Mouse (Mus musculus): Measurements from ENCODE around the gene U2af2. TPM values are rescaled to one million over a fixed set of nuclear protein-coding genes. Genes with fewer than 3 reads are reported as not detected.
A peak's percentile ranks its signal among the peaks of the same experiment; 100 is the strongest.
"Not testable (repeated sequence)": the region's sequence is repeated elsewhere in the genome, so short reads cannot be mapped to it uniquely, and the experiment has no call there.

U2af2 gene
- polyA plus RNA-seq, 1 experiment from 2014 or later: 114 TPM

DNA sequence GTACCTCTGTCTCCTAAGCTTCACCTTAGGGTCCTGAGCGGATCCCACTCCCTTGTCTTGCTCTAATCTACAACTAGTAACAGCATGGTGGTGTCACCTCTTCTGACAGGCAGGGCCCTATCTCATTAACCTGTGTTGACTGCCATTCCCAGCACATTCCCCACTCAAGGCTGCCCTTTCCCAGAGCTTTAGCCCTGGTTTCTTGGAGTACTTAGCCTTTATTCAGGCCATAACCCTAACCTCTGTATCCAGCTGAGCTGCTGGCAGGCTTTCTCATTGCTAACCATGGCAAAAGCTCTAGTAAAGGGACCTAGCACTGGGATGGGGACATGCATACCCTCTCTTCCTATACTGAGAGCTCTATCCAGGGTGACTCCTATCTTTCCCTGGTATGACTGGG, 3.3 kb upstream of the U2af2 start:
- H3K27ac ChIP-seq: 0 out of 2 replicates have a peak overlapping the region, but pooled peaks have one; percentile 99
- H3K9ac ChIP-seq: 0 out of 2 replicates have a peak overlapping the region, but pooled peaks have one; percentile 20
- no peak overlapping the region for H3K4me3 ChIP-seq
- peaks cover 61% of the 10 kb centered on the region for H3K4me1 ChIP-seq (replicated peaks)
- H3K27me3 ChIP-seq: peaks cover 54% of the 10 kb centered on the region
- 85% methylated on average over 1 of the region's 1 CpGs for WGBS
- no peaks in the 10 kb centered on the region for H3K9me3 ChIP-seq
- no peak for ATAC-seq (ENCODE audit: low FRiP score)
- H3K36me3 ChIP-seq: no peaks in the 10 kb centered on the region
- peak overlapping the region; percentile 70; the same call in 1 of the 2 replicates for H3K4me2 ChIP-seq

DNA sequence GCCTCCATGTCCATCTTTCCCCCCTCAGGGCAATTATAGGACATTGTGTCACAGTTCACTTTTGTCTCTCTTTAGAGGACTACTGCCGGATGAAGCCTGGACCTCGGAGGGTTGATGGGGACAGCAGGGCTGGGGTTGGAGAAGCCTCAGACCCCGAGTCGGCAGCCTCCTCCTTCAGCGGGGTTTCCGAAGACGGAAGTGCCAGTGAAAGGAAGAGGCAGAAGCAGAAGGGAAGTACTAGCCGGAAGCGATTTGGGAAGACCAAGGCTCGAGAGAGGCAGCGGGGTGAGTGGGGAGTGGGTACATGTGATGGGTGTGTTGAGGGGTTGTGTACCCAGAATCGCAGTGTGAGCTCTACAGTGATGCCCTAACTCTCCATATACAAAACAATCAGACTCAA, 2.5 kb upstream of the U2af2 start:
- Histone ChIP-seq H3K36me3 (no peaks in the 10 kb centered on the region), H3K4me3 (no peak overlapping the region), H3K4me1 (replicated peaks) (peaks cover 61% of the 10 kb centered on the region), H3K4me2 (no peak overlapping the region; the same call in 1 of the 2 replicates), H3K9ac (peak overlapping the region; percentile 89; the same call in 1 of the 2 replicates), H3K9me3 (no peaks in the 10 kb centered on the region), H3K27me3 (peaks cover 46% of the 10 kb centered on the region), H3K27ac (peak overlapping the region; percentile 99)
- WGBS: 93% methylated on average over 12 of the region's 12 CpGs
- no peak for ATAC-seq (ENCODE audit: low FRiP score)

DNA sequence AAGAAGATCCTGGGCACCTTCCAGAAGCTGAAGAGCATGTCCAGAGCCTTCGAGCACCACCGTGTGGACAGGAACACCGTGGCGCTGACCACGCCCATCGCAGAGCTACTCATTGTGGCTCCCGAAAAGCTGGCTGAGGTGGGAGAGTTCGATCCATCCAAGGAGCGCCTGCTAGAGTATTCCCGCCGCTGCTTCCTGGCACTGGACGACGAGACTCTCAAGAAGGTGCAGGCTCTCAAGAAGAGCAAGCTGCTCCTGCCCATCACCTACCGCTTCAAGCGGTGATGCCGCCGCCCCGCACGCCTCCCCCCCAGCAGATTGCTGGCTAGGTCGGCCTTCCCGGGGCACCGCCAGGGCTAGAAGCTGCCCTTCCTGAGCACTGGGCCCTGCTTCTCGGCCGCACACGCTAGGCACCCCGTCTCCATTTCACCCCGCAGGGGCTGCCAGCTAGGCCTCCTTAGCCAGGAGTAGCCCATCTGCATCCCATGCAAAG, 1.7 kb upstream of the U2af2 start:
- peak; percentile 1; the same call in 1 of the 2 replicates for ATAC-seq (ENCODE audit: low FRiP score)
- Histone ChIP-seq H3K27me3 (peaks cover 38% of the 10 kb centered on the region), H3K9me3 (no peaks in the 10 kb centered on the region), H3K4me2 (peak overlapping the region; percentile 84), H3K9ac (peak overlapping the region; percentile 89), H3K4me3 (peak overlapping the region; percentile 75), H3K4me1 (replicated peaks) (peaks cover 62% of the 10 kb centered on the region), H3K27ac (peak overlapping the region; percentile 99), H3K36me3 (no peaks in the 10 kb centered on the region)
- 3% methylated on average over 27 of the region's 27 CpGs for WGBS

DNA sequence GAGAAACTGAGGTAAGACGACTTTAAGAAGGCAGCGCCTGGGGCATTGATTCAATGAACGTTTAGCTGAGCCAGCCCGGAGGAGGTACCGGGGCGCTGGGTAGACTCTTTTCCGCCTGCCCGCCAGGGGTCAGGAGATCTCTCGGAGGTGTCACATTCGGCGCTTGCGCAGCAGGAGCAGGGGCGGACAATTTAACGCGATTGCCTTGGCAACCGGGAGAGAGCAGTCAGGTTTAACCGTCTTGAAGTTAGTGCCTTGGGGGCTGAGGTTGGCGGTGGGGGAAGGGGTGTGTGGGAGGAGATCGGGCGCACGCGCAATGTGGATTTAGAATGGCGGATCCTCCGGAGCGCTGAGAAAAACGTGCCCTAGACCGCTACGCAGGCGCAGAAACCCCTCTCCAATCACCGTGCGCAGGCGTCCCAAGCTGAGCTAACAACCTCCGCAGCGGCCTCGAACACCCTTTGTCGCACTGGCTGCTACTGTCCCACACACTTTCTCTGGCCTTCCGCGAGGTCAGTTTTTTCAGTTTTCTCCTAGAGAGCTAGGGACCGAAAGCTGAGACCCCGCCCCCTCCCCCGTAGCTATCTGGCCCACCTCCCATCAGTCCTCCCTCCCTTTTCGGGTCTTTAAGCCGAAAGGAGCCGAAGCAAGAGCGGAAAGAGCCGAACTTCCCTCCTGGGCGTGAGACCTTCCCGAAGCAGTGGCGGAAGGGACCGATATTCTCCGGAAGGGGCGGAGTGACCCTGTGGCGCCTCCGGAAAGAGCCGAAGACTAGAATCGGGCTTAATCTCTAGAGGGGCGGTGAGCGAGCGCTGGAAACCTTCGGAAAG, 784 bp upstream of the U2af2 start:
- Histone ChIP-seq H3K36me3 (peaks cover 2% of the 10 kb centered on the region), H3K9me3 (no peaks in the 10 kb centered on the region), H3K9ac (peak overlapping the region; percentile 89), H3K4me1 (replicated peaks) (peaks cover 64% of the 10 kb centered on the region), H3K4me3 (peak overlapping the region; percentile 75), H3K27me3 (peaks cover 29% of the 10 kb centered on the region), H3K27ac (peak overlapping the region; percentile 99), H3K4me2 (peak overlapping the region; percentile 84)
- whole genome bisulfite sequencing: under 1% methylated on average over 60 of the region's 60 CpGs
- ATAC-seq (ENCODE audit: low FRiP score): peak; percentile 92

DNA sequence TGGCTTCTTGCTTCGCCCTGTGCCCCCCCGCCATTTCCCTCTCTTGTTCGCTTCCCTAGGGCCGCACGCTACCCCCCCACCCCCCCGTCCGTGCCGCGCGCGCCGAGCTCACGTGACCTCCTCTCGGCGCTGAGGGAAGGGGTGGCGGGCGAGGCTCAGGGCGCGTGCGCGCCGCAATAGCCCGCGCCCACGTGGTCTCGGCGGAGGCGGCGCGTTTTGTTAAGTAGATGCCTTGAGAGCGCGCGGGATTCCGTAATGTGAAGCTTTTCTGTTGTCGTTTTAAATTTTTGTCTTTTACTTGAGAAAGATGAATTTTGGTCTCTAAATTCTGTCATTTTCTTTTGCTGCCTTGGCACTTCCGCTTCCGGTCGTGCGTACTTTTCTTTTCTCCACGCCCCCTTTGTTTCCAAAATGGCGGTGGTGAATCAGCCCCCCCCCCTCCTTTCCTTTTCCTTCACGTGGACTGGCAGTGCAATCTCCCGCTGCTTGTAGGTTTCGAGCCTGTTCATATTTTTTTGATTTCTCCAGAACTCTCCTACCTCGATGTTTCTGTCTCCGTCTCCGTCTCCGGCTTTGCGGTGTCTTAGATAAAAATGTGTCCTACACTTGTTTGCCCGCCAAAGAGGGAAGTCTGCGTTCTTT, 538 bp downstream of the U2af2 start:
- H3K4me3 ChIP-seq: peak overlapping the region; percentile 75
- H3K27ac ChIP-seq: peak overlapping the region; percentile 99
- no peaks in the 10 kb centered on the region for H3K9me3 ChIP-seq
- under 1% methylated on average over 47 of the region's 51 CpGs for WGBS
- peak overlapping the region; percentile 89 for H3K9ac ChIP-seq
- peak overlapping the region; percentile 84 for H3K4me2 ChIP-seq
- ATAC-seq (ENCODE audit: low FRiP score): peak; percentile 28
- H3K36me3 ChIP-seq: peaks cover 15% of the 10 kb centered on the region
- peaks cover 65% of the 10 kb centered on the region for H3K4me1 ChIP-seq (replicated peaks)
- peaks cover 16% of the 10 kb centered on the region for H3K27me3 ChIP-seq

DNA sequence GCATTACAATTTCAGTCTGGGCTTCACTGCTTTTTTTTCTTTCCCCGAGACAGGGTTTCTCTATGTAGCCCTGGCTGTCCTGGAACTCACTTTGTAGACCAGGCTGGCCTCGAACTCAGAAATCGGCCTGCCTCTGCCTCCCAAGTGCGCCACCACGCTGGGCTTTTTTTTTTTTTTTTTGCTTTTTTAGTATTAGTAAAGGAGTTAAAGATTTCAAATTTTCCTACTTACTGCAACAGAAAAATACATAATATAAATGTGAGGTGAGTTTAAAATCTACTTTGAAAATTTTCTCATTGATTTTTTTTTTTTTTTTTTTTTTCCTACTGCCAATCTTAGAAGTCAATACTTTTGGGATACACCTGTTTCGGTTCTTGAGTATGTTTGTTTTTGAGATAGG, 2.9 kb downstream of the U2af2 start:
- H3K27me3 ChIP-seq: no peaks in the 10 kb centered on the region
- ATAC-seq (ENCODE audit: low FRiP score): no peak
- H3K4me3 ChIP-seq: no peak overlapping the region
- no peaks in the 10 kb centered on the region for H3K9me3 ChIP-seq
- no peak overlapping the region for H3K9ac ChIP-seq
- 96% methylated on average over 6 of the region's 6 CpGs for WGBS
- peak overlapping the region; percentile 84; the same call in 1 of the 2 replicates for H3K4me2 ChIP-seq
- H3K27ac ChIP-seq: no peak overlapping the region
- peaks cover 39% of the 10 kb centered on the region for H3K36me3 ChIP-seq
- H3K4me1 ChIP-seq (replicated peaks): peaks cover 50% of the 10 kb centered on the region

DNA sequence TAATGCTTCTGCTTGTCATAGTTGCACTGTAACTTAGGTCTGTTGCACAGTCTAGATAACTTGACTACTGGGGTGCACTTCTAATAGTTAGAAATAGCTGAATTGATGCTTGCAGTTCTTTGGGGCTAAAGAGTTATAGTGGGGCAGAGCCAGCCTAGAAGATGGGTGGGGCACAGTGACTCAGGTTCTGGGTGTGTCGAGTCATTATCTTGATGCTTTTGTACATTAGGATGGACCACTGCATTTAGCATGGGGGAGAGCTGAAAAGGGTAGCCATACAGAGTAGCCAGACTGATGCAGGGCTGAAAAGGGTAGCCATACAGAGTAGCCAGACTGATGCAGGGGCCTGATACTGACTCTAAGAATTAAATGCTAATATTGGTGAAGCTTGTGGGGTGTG, 11.6 kb downstream of the U2af2 start:
- 76% methylated on average over 1 of the region's 1 CpGs for WGBS

DNA sequence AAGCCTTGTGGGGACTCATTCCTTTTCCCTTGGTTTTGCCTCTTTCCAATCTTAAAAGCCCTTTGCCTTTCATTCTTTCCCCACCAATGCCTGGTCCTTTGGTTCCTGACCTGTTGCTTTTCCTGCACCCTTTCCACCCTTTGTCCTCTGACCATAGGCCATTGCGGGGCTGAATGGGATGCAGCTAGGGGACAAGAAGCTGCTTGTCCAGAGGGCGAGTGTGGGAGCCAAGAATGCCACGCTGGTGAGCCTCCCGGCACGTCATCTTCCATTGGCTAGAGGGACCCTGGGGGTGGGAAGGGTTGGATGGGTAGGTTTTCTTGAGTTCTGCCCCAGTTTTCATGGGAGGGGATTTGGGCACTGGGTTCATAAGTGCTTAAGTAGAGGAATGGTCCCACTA, 13.0 kb downstream of the U2af2 start:
- Histone ChIP-seq H3K4me1 (replicated peaks) (no peaks in the 10 kb centered on the region), H3K36me3 (peaks cover 89% of the 10 kb centered on the region), H3K27me3 (no peaks in the 10 kb centered on the region), H3K4me3 (no peak overlapping the region), H3K9ac (no peak overlapping the region), H3K27ac (no peak overlapping the region), H3K9me3 (no peaks in the 10 kb centered on the region), H3K4me2 (no peak overlapping the region)
- 97% methylated on average over 5 of the region's 5 CpGs for WGBS
- ATAC-seq (ENCODE audit: low FRiP score): no peak

More for the DNA sequence above, 11.6 kb downstream of the U2af2 start:
- no peak overlapping the region for H3K9ac ChIP-seq
- no peak overlapping the region for H3K4me3 ChIP-seq
- H3K4me1 ChIP-seq (replicated peaks): no peaks in the 10 kb centered on the region
- no peaks in the 10 kb centered on the region for H3K9me3 ChIP-seq
- no peaks in the 10 kb centered on the region for H3K27me3 ChIP-seq
- no peak overlapping the region for H3K27ac ChIP-seq
- peaks cover 97% of the 10 kb centered on the region for H3K36me3 ChIP-seq
- ATAC-seq (ENCODE audit: low FRiP score): no peak
- H3K4me2 ChIP-seq: no peak overlapping the region

DNA sequence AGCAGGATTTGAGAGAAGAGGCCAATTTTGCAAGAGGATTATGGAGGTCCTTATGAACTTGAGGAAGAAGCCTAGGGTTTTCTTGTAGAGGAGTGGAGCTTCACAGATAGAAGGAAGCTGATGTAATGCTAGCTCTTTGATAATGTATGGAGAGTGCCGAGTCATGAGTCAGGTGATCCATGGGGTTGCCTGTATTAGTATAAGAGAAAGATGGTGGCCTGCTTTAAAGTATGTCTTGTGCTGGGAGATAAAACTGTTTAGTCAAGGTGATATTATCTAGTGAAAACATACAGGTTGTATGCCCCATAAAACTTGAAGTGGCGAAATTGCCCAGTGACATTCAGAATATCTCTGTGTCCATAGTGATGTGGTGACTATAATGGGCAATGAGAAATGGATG, 15.0 kb downstream of the U2af2 start:
- Histone ChIP-seq H3K9me3 (no peaks in the 10 kb centered on the region), H3K9ac (no peak overlapping the region), H3K4me2 (no peak overlapping the region), H3K36me3 (peaks cover 69% of the 10 kb centered on the region), H3K27me3 (no peaks in the 10 kb centered on the region), H3K4me3 (no peak overlapping the region), H3K27ac (no peak overlapping the region), H3K4me1 (replicated peaks) (peaks cover 14% of the 10 kb centered on the region)
- no peak for ATAC-seq (ENCODE audit: low FRiP score)
- WGBS: 94% methylated on average over 2 of the region's 2 CpGs

DNA sequence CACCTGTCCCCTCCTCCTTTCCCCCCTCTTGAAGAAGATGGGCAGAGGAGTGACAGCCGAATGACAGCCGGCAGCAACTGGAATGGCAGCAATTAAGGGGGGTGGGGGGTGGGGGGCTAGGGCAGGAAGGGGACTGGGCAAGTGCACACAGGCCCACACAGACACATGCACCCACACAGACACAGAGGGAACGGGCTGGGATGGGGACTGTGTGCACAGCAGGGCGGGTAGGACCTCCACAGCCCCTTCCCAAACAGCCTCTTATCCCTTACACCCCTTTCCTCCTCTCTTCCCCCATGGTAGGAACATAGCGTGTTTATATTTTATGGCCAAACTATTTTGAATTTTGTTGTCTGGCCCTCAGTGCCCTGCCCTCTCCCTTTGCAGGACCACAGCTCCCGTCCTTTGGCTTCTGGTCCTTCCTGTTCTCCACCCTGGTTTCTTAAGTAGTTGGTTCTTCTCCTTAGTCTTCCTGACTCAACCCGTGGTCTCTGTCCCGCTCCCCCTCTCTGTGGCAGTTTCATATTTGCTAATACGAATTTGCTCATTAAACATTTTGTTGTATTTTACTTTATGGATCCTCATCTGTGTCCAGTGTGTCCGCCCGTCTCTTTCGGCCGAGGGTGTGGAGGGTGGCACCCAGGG, 17.5 kb downstream of the U2af2 start:
- not testable (repeated sequence) for H3K27me3 ChIP-seq, H3K9me3 ChIP-seq
- Histone ChIP-seq H3K27ac (peak overlapping the region; percentile 93), H3K4me3 (peak overlapping the region; percentile 99), H3K4me1 (replicated peaks) (peaks cover 34% of the 10 kb centered on the region), H3K36me3 (peaks cover 50% of the 10 kb centered on the region), H3K9ac (peak overlapping the region; percentile 98), H3K4me2 (peak overlapping the region; percentile 93)
- 54% methylated on average over 11 of the region's 13 CpGs for WGBS
- peak; percentile 61 for ATAC-seq (ENCODE audit: low FRiP score)

DNA sequence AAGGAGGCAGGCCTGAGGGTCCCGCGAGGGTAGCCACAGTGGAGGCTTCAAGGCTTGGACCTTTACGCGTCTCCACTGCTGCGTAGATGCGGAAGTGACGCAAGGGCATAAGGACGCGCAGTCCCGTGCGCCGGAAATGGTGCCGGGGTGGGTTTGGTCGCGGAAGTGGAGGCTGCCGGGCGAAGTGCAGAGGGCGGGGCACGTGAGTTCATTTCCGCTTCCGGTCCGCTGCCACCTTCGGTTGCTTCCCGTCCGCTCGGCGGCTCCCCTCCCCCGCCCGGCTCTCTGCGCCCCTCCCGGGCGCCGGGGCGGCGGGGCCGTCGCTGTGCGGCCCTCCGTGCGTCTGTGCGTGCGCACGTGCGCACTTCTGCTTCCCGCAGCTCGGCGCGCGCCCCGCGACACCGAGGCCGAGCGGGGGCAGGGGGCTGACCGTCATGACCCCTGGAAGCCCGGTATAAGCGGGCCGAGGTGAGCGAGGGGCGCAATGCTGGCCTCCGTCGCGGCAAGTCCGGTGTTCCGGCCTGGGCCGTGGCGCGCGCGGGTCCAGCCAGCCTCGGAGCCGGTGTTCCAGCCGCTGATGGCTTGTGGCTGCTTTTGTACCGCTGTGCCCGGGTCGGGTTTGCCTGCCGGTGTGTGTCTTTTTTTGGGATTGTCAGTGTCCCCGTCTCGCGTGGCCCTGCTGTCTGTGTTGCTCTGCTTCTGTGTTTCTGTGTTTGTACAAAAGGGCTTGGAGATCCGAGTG, 18.2 kb downstream of the U2af2 start, which contains the start of gene Epn1:
TSS of gene Epn1 (plus strand) at position 226 of the 742 bp plus-strand sequence.
- WGBS: under 1% methylated on average over 81 of the region's 81 CpGs
- Histone ChIP-seq H3K4me3 (peak within 1 kb of the TSS; percentile 99), H3K9ac (peak within 1 kb of the TSS; percentile 98), H3K4me2 (peak within 1 kb of the TSS; percentile 93), H3K27me3 (no peaks in the 10 kb centered on the region), H3K27ac (peak within 1 kb of the TSS; percentile 93), H3K4me1 (replicated peaks) (peaks cover 40% of the 10 kb centered on the region), H3K36me3 (peaks cover 50% of the 10 kb centered on the region), H3K9me3 (no peaks in the 10 kb centered on the region)
- ATAC-seq (ENCODE audit: low FRiP score): peak; percentile 96

Measured in hindbrain, embryonic 13.5 days (tissue).